In genomic region chr11:81845010-81845685, GRCm38 (mm10) we compare ENCODE assay signal across 11 mouse cellular contexts. TPM values are rescaled to one million over a fixed set of nuclear protein-coding genes. Genes with fewer than 3 reads are reported as not detected.
DNase-seq lines count a peak whose midpoint lies in the region; ATAC-seq and TF ChIP-seq lines count a peak whose summit lies in the region.
"Had no signal": no experiment of that assay in that cellular context is flagged by ENCODE, and none has a peak within 500 bp of the region (broad histone marks: within the 10 kb centered on the region; RNA-seq: fewer than 3 reads in every experiment).

No protein-coding gene starts in this region.

- H3K27ac ChIP-seq in limb, embryonic 14.5 days (replicated peaks; ENCODE audit: low read depth, low read length) = no peak overlapping the region
- no peak overlapping the region for H3K27ac ChIP-seq in limb, embryonic 10.5 days
- H3K27ac ChIP-seq in thymus, adult 2 months (ENCODE audit: control insufficient read depth, insufficient read depth, low read length) = no peak overlapping the region
- H3K27ac ChIP-seq: liver, embryonic 12.5 days; neural tube, embryonic 13.5 days had no signal

- no peak for TF ChIP-seq CTCF in thymus, adult 2 months (IDR thresholded peaks at IDR 0.05; ENCODE audit: borderline replicate concordance, control insufficient read depth, extremely low read depth, insufficient read depth, low read length, poor library complexity)

- H3K9me3 ChIP-seq in limb, embryonic 14.5 days (ENCODE audit: control insufficient read depth, low read length) = no peaks in the 10 kb centered on the region
- no peaks in the 10 kb centered on the region for H3K9me3 ChIP-seq in limb, embryonic 10.5 days (replicated peaks)
- H3K9me3 ChIP-seq: liver, embryonic 12.5 days; neural tube, embryonic 13.5 days had no signal

- no peak for ATAC-seq in limb, embryonic 14.5 days (ENCODE audit: low FRiP score, low read depth)
- ATAC-seq in frontal cortex, adult (ENCODE audit: low TSS enrichment) = no peak
- ATAC-seq: liver, embryonic 12.5 days had no signal

- H3K27me3 ChIP-seq in limb, embryonic 14.5 days (ENCODE audit: control insufficient read depth, insufficient read depth, low read length) = no peaks in the 10 kb centered on the region
- H3K27me3 ChIP-seq in limb, embryonic 10.5 days (ENCODE audit: low read depth, poor library complexity, severe bottlenecking) = no peaks in the 10 kb centered on the region
- H3K27me3 ChIP-seq in thymus, adult 2 months (ENCODE audit: control insufficient read depth, insufficient read depth, low read length) = no peaks in the 10 kb centered on the region
- H3K27me3 ChIP-seq: liver, embryonic 12.5 days; neural tube, embryonic 13.5 days had no signal

- DNase-seq in limb, embryonic 14.5 days (ENCODE audit: low spot score) = peak; percentile 30
- DNase-seq in limb, embryonic 10.5 days (ENCODE audit: low spot score) = no peak
- peak; percentile 21 to 24 for DNase-seq in cerebellum, adult 18-20 months
- DNase-seq in gastrocnemius, postnatal 10 days = peak; percentile 28
- peak; percentile 79 for DNase-seq in lung, postnatal 10 days
- DNase-seq in yolk sac, embryonic 10.5 days (ENCODE audit: low spot score) = no peak
- no peak for DNase-seq in thymus, adult 2 months

- no peak for TF ChIP-seq POLR2A in limb, embryonic 14.5 days (IDR thresholded peaks at IDR 0.05; ENCODE audit: borderline replicate concordance, extremely low read depth, insufficient read depth, insufficient read length)
- no peak for TF ChIP-seq POLR2A in thymus, adult 2 months (IDR thresholded peaks at IDR 0.05; ENCODE audit: control insufficient read depth, extremely low read depth, insufficient read depth, low read length, poor library complexity)

- H3K4me3 ChIP-seq in limb, embryonic 14.5 days (replicated peaks; ENCODE audit: low read length) = no peak overlapping the region
- no peak overlapping the region for H3K4me3 ChIP-seq in limb, embryonic 10.5 days
- H3K4me3 ChIP-seq in thymus, adult 2 months (ENCODE audit: control insufficient read depth, insufficient read depth, low read length) = no peak overlapping the region
- H3K4me3 ChIP-seq: liver, embryonic 12.5 days; neural tube, embryonic 13.5 days had no signal

- WGBS in limb, embryonic 14.5 days = 41% methylated on average over 5 of the region's 5 CpGs
- 75% methylated on average over 5 of the region's 5 CpGs for WGBS in limb, embryonic 10.5 days
- WGBS in thymus, adult 2 months = 85% methylated on average over 5 of the region's 5 CpGs

- H3K4me1 ChIP-seq in limb, embryonic 14.5 days (ENCODE audit: control insufficient read depth, insufficient read depth, low read length) = no peaks in the 10 kb centered on the region
- H3K4me1 ChIP-seq in limb, embryonic 10.5 days = peaks cover 10% of the 10 kb centered on the region
- H3K4me1 ChIP-seq in thymus, adult 2 months (replicated peaks; ENCODE audit: control insufficient read depth, insufficient read depth, low read length) = no peaks in the 10 kb centered on the region
- H3K4me1 ChIP-seq: liver, embryonic 12.5 days had no signal

- no peaks in the 10 kb centered on the region for H3K36me3 ChIP-seq in limb, embryonic 14.5 days (ENCODE audit: control insufficient read depth, insufficient read depth, low read length)
- no peaks in the 10 kb centered on the region for H3K36me3 ChIP-seq in limb, embryonic 10.5 days
- no peaks in the 10 kb centered on the region for H3K36me3 ChIP-seq in thymus, adult 2 months (ENCODE audit: control insufficient read depth, insufficient read depth, low read length)
- H3K36me3 ChIP-seq: liver, embryonic 12.5 days; neural tube, embryonic 13.5 days had no signal

- H3K9ac ChIP-seq in limb, embryonic 14.5 days (ENCODE audit: low read depth, low read length, severe bottlenecking) = no peak overlapping the region
- H3K9ac ChIP-seq: liver, embryonic 12.5 days; neural tube, embryonic 13.5 days had no signal

- H3K4me2 ChIP-seq in limb, embryonic 14.5 days (replicated peaks; ENCODE audit: low read depth, low read length, severe bottlenecking) = no peak overlapping the region
- H3K4me2 ChIP-seq: liver, embryonic 12.5 days; neural tube, embryonic 13.5 days had no signal

RNA-seq across cellular contexts. Expression of gene 5530401A14Rik, which starts 15.3 kb away (rescaled TPM):
- polyA plus RNA-seq in limb, embryonic 14.5 days (2012; rRNA removed) = not detected in 2 replicates
- polyA plus RNA-seq in limb, embryonic 14.5 days (2014; fragmentation: Nextera tagmentation; extraction: Ambion mirVana) = 0.07 TPM in 1 of 2 replicates, not detected in the other
- polyA plus RNA-seq in limb, embryonic 10.5 days (2016; fragmentation: Nextera tagmentation; extraction: Ambion mirVana) = not detected in 2 replicates
- total RNA-seq in gastrocnemius, postnatal 10 days (2021) = under 1 TPM in 1 of 2 experiments, not detected in 1; 0.19 TPM
- polyA plus RNA-seq in thymus, adult 2 months (2012; rRNA removed) = not detected in 2 replicates
- polyA plus RNA-seq: liver, embryonic 12.5 days; testis, adult 2 months had no signal

Comparison
In these comparisons a context has a peak if more than half of its experiments do, and no peak if none do; other contexts are left out.
1. DNase-seq: peak in limb, embryonic 14.5 days (single experiment), cerebellum, adult 18-20 months (2 of 2), gastrocnemius, postnatal 10 days (single experiment) and lung, postnatal 10 days (single experiment); none in limb, embryonic 10.5 days (single experiment), yolk sac, embryonic 10.5 days (single experiment) and thymus, adult 2 months (single experiment).